Mouse (Mus musculus) heart, embryonic 15.5 days (tissue): Measurements from ENCODE around the gene Zbtb7a. TPM values are rescaled to one million over a fixed set of nuclear protein-coding genes. Genes with fewer than 3 reads are reported as not detected.

ENCODE experiments used
- ATAC-seq: fragments of 200-750 bp; cut with Nextera tagmentation; replicated peaks from 2 replicates; pipeline ENCODE4 v1.8.0; 2017; ENCODE audit warnings: low read depth, moderate TSS enrichment; ENCODE audit not compliant: insufficient number of reproducible peaks, insufficient read depth, low FRiP score
- H3K27ac ChIP-seq: fragments of 300-500 bp; sonication (generic); 2 replicates; pipeline ENCODE4 v1.5.1; 2015; ENCODE audit warnings: mild to moderate bottlenecking, inconsistent platforms
- H3K27me3 ChIP-seq: fragments of 300-500 bp; sonication (generic); 2 replicates; pipeline ENCODE4 v1.6.1; 2015; ENCODE audit warnings: inconsistent platforms
- H3K36me3 ChIP-seq: fragments of 300-500 bp; sonication (generic); 2 replicates; pipeline ENCODE4 v1.6.1; 2015; ENCODE audit warnings: mild to moderate bottlenecking, inconsistent platforms
- H3K4me1 ChIP-seq: fragments of 300-500 bp; sonication (generic); replicated peaks from 2 replicates; pipeline ENCODE4 v1.6.1; 2015; ENCODE audit warnings: inconsistent platforms
- H3K4me2 ChIP-seq: fragments of 300-500 bp; sonication (generic); 2 replicates; pipeline ENCODE4 v1.6.1; 2015; ENCODE audit warnings: inconsistent platforms, mild to moderate bottlenecking, moderate library complexity
- H3K4me3 ChIP-seq: fragments of 300-500 bp; sonication (generic); 2 replicates; pipeline ENCODE4 v1.5.1; 2015; ENCODE audit warnings: mild to moderate bottlenecking, inconsistent platforms
- H3K9ac ChIP-seq: fragments of 300-500 bp; sonication (generic); 2 replicates; pipeline ENCODE4 v1.6.1; 2015; ENCODE audit warnings: mild to moderate bottlenecking, inconsistent platforms
- H3K9me3 ChIP-seq: fragments of 300-500 bp; sonication (generic); replicated peaks from 2 replicates; pipeline ENCODE4 v1.6.1; 2016; ENCODE audit warnings: inconsistent platforms
- WGBS: fragments of 180-500 bp; shearing (Covaris S2); methylation state at CpG from one replicate; pipeline ENCODE4 v1.1.7; 2015; ENCODE audit warnings: mixed read lengths; 5-methylcytosine and 5-hydroxymethylcytosine counted together
- polyA plus RNA-seq: library from polyadenylated mRNA; unstranded; fragments of >200 nt; fragmentation: Nextera tagmentation; extraction: Ambion mirVana; gene quantifications from 2 replicates; pipeline ENCODE4 v1.2.1, GENCODE M21; 2015

Zbtb7a gene
- polyA plus RNA-seq = 25.6 and 31.0 TPM in 2 replicates

DNA sequence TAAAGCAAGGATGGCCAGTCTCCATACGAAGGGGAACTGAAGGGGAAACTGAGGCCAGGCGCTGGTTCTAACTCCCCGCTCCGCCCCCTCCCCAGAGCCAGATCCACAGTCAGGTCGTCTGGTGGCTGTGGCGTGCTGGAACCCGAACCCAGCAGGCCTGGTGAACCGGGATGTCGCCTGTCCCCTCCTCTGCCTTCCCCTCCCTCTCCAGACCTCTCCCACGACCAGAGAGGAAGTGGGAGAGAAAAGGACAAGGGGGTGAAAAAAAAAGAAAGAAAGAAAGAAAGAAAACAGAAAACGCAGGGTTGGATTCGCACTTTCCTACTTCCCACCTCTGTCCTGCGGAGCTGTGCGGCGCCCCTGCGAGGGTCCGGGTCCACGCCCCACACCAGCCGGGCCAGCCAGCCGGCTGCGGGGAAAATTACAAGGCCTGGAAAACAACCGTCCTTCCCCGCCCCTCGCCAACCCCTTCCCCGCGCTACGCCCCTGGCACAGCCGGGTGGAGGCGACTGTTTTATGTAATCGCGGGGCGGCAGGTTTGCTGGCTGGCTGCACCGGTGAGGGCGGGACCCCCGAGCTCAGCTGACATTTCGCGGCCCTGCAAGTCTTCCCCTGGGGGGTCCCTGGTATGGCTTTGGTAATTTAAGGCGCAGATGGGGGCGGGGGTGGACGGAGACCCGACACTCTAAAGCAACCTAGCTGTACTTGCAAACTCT, at the start of gene Zbtb7a:
Gene Zbtb7a, plus strand, starts transcription at position 255 of the 716 bp plus-strand sequence.
- Histone ChIP-seq H3K27me3 (no peaks in the 10 kb centered on the region), H3K4me3 (peak within 1 kb of the TSS; percentile 98), H3K9me3 (no peaks in the 10 kb centered on the region), H3K4me1 (peaks cover 42% of the 10 kb centered on the region), H3K9ac (peak within 1 kb of the TSS; percentile 98), H3K36me3 (no peaks in the 10 kb centered on the region), H3K4me2 (peak within 1 kb of the TSS; percentile 93), H3K27ac (peak within 1 kb of the TSS; percentile 99)
- ATAC-seq = no peak
- 3% methylated on average over 41 of the region's 41 CpGs for WGBS

DNA sequence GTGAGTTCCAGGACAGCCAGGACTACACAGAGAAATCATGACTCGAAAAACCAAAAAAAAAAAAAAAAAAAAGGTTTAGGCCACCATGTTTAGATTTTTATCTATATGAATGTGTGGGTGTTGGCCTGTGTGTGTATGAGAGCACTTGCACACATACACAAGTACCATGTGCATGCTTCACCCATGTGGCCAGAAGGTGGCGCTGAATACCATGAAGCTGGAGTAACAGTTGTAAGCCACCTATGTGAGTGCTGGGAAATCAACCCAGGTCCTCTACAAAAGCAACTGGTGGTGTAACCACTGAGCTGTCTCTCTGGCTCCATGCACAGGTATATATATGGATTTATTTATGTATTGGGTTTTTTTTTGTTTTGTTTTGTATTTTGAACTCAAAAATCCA, 48.0 kb upstream of the Zbtb7a start:
- Histone ChIP-seq H3K4me3 (no peak overlapping the region), H3K9ac (no peak overlapping the region), H3K27ac (no peak overlapping the region), H3K4me1 (0 out of 2 replicates have a peak, but pooled peaks cover 7% of the 10 kb centered on the region), H3K4me2 (no peak overlapping the region), H3K36me3 (peaks cover 2% of the 10 kb centered on the region), H3K27me3 (no peaks in the 10 kb centered on the region), H3K9me3 (no peaks in the 10 kb centered on the region)
- WGBS = 41% methylated on average over 2 of the region's 2 CpGs
- no peak for ATAC-seq

DNA sequence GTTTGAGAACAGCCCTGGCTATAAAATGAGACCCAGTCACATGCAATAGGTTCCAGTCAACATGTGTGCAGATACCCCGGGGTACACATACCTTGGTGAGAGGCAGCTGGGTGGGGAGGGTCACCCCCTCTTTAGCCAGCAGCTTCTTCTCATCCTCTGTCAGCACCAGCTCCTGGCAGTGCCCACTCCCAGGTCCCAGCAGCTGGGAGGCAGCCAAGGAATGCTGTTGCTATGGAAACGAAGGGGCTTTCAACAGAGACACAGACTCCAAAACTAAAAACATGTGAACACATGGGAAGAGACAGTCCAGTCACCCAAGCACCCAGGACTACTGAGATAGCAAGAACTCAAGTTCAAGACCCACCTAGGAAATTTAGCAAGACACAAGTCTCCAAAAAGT, 45.8 kb upstream of the Zbtb7a start:
- Histone ChIP-seq H3K4me3 (no peak overlapping the region), H3K36me3 (no peaks in the 10 kb centered on the region), H3K9ac (no peak overlapping the region), H3K27me3 (no peaks in the 10 kb centered on the region), H3K4me1 (0 out of 2 replicates have a peak, but pooled peaks cover 7% of the 10 kb centered on the region), H3K27ac (no peak overlapping the region), H3K4me2 (no peak overlapping the region), H3K9me3 (no peaks in the 10 kb centered on the region)
- 31% methylated on average over 2 of the region's 2 CpGs for WGBS
- no peak; the same call in 1 of the 2 replicates for ATAC-seq

DNA sequence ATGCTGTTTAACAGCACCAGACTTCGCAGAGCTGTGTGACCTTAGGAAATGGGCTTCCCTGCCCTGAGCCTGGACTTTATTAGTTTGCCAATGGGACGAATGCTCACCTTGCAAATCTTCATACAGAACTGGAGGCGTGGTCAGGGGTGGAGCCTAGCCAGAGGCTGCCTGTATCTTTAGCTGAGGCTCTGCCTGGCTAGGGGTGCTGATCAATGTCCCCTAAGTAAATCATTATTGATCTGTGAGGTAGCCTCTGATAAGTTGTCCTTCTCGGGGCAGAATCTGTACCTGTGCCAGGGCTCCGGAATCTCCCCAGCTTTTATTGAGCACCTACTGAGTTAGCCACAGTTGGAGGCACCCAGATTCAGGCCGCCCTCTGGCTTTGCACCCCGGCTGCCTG, 44.4 kb upstream of the Zbtb7a start:
- no peaks in the 10 kb centered on the region for H3K9me3 ChIP-seq
- H3K36me3 ChIP-seq = no peaks in the 10 kb centered on the region
- H3K27me3 ChIP-seq = no peaks in the 10 kb centered on the region
- no peak overlapping the region for H3K4me2 ChIP-seq
- no peak for ATAC-seq
- H3K27ac ChIP-seq = no peak overlapping the region
- 72% methylated on average over 7 of the region's 7 CpGs for WGBS
- H3K4me3 ChIP-seq = no peak overlapping the region
- no peak overlapping the region for H3K9ac ChIP-seq
- 0 out of 2 replicates have a peak, but pooled peaks cover 7% of the 10 kb centered on the region for H3K4me1 ChIP-seq

DNA sequence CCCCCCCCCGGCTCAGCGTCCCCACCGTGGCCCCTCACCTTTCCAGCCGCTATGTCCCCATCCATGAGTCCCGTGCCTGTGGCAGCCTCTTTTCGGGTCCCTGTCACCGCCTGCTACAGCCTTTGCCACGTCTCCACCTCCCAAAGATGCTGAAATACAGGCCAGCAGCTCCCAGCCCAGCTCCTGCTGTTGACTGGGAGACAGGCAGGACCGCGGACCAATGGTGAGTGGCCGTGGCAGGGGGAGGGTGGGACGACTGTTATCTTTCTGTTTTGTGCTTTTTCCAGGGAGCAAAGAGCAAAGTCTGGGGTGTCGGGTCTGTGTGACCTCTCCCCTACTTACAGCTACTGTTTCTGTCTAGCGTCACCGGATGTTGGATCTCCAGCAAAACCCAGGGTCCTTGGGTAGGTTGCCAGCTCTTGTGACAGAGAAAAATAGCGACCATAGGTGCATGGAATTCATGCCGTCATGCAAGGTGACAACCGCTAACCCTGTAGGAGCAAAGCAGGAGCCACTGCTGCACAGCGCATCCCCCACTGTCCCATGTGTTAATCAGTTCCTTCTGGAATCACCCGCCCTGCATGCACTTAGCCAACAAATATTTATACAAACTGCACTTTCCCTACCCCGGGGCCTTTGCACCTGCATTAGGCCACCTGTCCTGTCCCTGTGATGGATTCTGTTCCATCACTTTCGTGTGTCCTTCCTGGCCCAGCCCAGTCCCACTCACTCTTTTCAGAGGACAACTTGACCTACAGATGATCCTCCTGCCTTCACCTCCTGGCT, 42.4 kb upstream of the Zbtb7a start:
- Histone ChIP-seq H3K4me2 (no peak overlapping the region), H3K9ac (no peak overlapping the region), H3K4me1 (0 out of 2 replicates have a peak, but pooled peaks cover 7% of the 10 kb centered on the region), H3K9me3 (no peaks in the 10 kb centered on the region), H3K4me3 (no peak overlapping the region), H3K27me3 (no peaks in the 10 kb centered on the region), H3K27ac (no peak overlapping the region), H3K36me3 (no peaks in the 10 kb centered on the region)
- no peak; the same call in 1 of the 2 replicates for ATAC-seq
- WGBS = 42% methylated on average over 22 of the region's 22 CpGs

DNA sequence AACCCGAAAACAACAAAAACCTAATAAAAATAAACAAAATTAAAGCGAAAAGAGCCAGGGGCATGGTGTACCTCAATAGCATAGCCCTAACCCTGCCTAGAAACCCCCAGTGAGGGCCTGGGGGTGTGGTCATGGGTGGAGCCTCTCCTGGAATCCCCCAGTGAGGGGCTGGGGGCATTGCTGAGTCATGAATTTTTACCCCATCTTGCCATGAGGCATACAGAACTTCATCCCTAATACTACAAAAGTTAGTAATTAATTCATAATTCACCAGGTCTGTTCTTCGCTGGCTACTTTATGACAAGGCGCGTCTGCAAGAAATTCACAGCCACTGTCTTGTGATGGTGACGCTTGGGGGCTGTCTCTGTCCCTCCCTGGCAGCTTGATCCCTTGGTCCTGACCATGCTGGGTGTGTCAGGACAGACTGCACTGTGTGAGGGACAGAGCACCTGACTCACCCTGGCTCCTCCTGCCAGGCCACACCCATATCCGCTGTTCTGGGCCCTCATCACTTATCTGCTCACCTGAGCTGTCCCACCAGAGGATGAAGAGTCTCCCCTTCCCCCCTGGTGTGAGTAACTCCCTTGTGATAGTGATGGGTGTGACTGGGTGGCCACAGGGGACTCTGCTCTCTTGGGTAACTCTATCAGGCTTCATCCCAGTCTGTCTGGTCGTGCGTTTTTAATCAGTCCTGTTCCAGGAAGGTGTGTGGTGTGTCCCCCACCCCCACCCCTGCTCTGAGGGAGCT, 39.9 kb upstream of the Zbtb7a start:
- no peaks in the 10 kb centered on the region for H3K36me3 ChIP-seq
- ATAC-seq = no peak
- no peak overlapping the region for H3K4me3 ChIP-seq
- H3K27me3 ChIP-seq = no peaks in the 10 kb centered on the region
- no peaks in the 10 kb centered on the region for H3K9me3 ChIP-seq
- WGBS = 51% methylated on average over 9 of the region's 9 CpGs
- no peak overlapping the region for H3K27ac ChIP-seq
- H3K4me2 ChIP-seq = no peak overlapping the region
- no peaks in the 10 kb centered on the region for H3K4me1 ChIP-seq
- H3K9ac ChIP-seq = no peak overlapping the region

DNA sequence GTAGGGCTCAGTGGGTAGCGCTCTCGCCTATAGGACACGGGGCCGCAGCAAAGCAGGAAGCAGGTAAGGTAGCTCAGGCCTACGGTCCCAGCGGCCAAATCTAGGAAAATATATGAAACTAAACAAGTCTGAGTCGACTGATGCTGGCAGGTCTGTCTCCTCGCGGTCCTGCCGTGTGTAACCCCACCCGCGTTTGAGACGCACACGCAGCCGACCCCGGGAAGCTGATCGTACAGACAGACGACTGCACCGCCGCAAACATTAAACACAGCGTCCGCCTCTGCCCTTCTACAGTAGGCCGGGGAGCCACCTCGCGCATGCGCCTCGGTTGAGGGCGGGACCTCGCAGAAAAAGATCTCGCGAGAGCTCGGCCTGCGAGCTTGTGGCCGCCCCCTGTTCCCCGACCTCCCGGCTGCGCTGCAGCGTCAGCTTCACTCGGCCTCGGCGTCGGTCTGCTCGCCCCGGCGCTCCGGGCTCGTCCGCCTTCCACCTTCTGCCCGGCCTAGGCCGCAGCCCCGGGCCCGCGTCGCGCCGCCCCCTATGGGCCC, 29.4 kb upstream of the Zbtb7a start, which contains the start of gene Map2k2:
Gene Map2k2, plus strand, starts transcription at position 351 of the 548 bp plus-strand sequence.
- Histone ChIP-seq H3K4me2 (peak within 1 kb of the TSS; percentile 88), H3K4me3 (peak within 1 kb of the TSS; percentile 87), H3K4me1 (peaks cover 25% of the 10 kb centered on the region), H3K9me3 (no peaks in the 10 kb centered on the region), H3K27me3 (no peaks in the 10 kb centered on the region), H3K9ac (peak within 1 kb of the TSS; percentile 98), H3K36me3 (peaks cover 24% of the 10 kb centered on the region), H3K27ac (peak within 1 kb of the TSS; percentile 99)
- ATAC-seq = peak; percentile 93
- WGBS = under 1% methylated on average over 56 of the region's 56 CpGs

DNA sequence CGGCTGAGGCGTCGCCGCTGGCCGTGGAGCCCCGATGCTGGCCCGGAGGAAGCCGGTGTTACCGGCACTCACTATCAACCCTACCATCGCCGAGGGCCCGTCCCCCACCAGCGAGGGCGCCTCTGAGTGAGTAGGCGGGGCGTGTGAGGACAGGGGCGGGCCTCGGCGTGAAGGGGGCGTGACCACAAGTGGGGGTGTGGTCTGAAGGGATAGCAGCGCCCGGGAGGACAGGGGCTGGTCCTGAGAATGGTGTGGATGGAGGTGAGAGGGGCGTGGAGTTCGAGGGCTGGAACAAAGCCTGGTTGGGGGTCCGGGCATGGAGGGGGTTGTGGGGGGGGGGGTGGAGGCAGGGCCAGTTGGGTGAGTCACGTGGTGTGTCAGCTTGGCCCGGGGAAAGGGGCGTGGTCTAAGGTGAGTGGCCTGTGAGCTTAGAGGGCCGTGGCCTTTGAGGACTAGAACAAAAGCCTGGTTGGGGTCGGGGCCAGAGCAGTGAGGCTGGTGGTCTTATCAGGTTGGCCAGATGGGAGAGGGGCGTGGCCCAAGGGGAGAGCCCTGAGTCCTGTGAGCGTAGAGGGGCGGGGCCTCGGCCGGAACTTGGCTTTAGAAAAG, 28.8 kb upstream of the Zbtb7a start:
- under 1% methylated on average over 35 of the region's 35 CpGs for WGBS
- peak overlapping the region; percentile 87 for H3K4me3 ChIP-seq
- H3K4me2 ChIP-seq = peak overlapping the region; percentile 88
- peaks cover 25% of the 10 kb centered on the region for H3K4me1 ChIP-seq
- peak; percentile 88 for ATAC-seq
- no peaks in the 10 kb centered on the region for H3K27me3 ChIP-seq
- peaks cover 29% of the 10 kb centered on the region for H3K36me3 ChIP-seq
- H3K9me3 ChIP-seq = no peaks in the 10 kb centered on the region
- H3K9ac ChIP-seq = peak overlapping the region; percentile 98
- peak overlapping the region; percentile 99 for H3K27ac ChIP-seq

DNA sequence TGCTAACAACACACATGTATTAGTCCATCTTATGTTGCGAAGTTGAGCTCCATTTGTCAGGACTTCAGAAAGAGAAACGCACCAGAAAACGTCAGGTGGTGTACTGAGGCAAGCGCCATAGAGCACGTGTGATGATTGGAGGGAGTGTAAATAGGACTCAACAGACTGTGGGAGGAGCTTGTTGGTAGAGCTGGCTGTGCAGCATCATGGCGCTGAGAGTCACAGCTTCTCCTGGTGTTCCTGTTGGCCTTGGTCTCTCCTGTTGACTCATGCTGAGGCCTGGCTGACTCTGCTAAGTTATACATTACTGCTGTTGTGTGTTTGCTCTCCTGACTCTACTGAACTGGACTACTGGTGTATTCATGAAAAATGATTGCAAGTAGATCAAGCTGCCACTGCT, 22.1 kb upstream of the Zbtb7a start:
- peaks cover 80% of the 10 kb centered on the region for H3K36me3 ChIP-seq
- H3K27me3 ChIP-seq = no peaks in the 10 kb centered on the region
- WGBS = 94% methylated on average over 6 of the region's 6 CpGs
- no peak overlapping the region for H3K27ac ChIP-seq
- no peak overlapping the region for H3K9ac ChIP-seq
- ATAC-seq = no peak
- no peak overlapping the region for H3K4me3 ChIP-seq
- no peaks in the 10 kb centered on the region for H3K9me3 ChIP-seq
- no peak overlapping the region for H3K4me2 ChIP-seq
- H3K4me1 ChIP-seq = 0 out of 2 replicates have a peak, but pooled peaks cover 3% of the 10 kb centered on the region

DNA sequence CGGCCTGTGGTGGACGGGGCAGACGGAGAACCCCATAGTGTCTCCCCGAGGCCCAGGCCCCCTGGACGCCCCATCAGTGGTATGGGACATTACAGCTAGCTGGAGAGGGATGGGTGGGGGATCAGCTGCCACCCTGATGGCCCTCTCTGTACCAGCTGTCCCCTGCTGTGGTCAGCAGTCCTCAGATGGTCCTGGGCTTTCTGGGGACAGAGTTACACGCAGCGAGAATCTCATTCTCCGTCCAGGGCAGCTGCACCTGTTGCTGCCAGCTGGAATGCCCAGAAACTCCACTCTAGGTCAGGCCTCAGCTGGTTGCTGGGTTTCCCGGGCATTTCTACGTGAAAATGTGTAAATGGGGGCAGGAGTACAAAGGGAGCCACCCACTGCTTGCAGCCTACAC, 15.4 kb upstream of the Zbtb7a start:
- no peak for ATAC-seq
- Histone ChIP-seq H3K9me3 (no peaks in the 10 kb centered on the region), H3K4me2 (no peak overlapping the region), H3K36me3 (peaks cover 89% of the 10 kb centered on the region), H3K27ac (no peak overlapping the region), H3K9ac (no peak overlapping the region), H3K4me1 (no peaks in the 10 kb centered on the region), H3K4me3 (no peak overlapping the region), H3K27me3 (no peaks in the 10 kb centered on the region)
- 93% methylated on average over 10 of the region's 10 CpGs for WGBS
